Mouse (Mus musculus): ENCODE measurements around the gene Atad1. TPM values are rescaled to one million over a fixed set of nuclear protein-coding genes. Genes with fewer than 3 reads are reported as not detected.
"Not testable (repeated sequence)": the region's sequence is repeated elsewhere in the genome, so short reads cannot be mapped to it uniquely, and the experiment has no call there.

The Atad1 gene
- polyA plus RNA-seq, 1 experiment from 2014 or later: 71.5 TPM

DNA sequence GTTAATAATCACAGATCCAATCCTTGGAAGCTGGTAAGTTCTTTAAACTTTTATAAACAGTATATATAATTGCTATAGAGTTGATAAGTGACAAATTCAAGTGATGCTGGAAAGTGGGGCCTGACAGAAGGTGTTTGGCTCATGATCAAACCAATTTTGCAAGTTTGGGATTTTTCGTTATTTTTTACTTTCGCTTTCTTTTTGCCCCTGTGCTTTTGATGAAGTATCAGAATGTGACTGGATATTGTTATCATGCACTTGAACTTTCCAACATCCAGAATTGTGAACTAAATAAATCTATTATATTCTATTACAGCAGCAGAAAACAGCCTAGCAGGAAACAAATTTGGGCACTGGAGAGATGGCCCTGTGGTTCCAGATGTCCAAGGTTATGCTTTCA lies 58.7 kb downstream of the Atad1 start:
- Histone ChIP-seq H3K36me3 (ENCODE audit: control insufficient read depth, insufficient read depth, low read length) (no peaks in the 10 kb centered on the region), H3K27me3 (ENCODE audit: control insufficient read depth, insufficient read depth, low read length) (no peaks in the 10 kb centered on the region), H3K9ac (ENCODE audit: low read length) (no peak overlapping the region), H3K4me2 (ENCODE audit: low read depth, severe bottlenecking) (no peak overlapping the region), H3K27ac (replicated peaks; ENCODE audit: low read depth, low read length) (no peak overlapping the region), H3K4me1 (ENCODE audit: control insufficient read depth, insufficient read depth, low read length) (no peaks in the 10 kb centered on the region), H3K9me3 (ENCODE audit: control insufficient read depth, low read length) (no peaks in the 10 kb centered on the region), H3K4me3 (ENCODE audit: low read depth, low read length) (no peak overlapping the region)
- no peak for DNase-seq (ENCODE audit: low spot score)
- WGBS: 98% methylated on average over 2 of the region's 2 CpGs
- no peak for ATAC-seq (ENCODE audit: insufficient number of reproducible peaks, low FRiP score, low TSS enrichment, low read depth)

DNA sequence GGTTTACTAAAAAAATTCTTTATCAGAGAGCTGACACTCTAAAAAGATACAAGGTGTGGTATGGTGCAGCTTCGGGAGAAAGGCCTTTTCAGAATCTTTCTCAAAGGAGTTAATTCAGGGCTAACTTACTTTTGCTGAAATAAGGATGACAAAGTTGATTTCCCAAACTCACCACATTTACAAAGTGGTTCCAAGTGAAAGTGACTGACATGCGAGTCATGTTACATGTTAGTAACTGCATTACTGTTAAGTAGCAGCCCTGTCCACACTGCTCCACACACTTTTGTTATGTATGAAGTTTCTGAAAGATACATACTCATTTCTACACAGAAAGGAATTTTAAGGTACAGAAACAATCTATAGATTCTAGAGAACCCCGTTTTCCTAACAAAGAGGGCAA lies 63.8 kb downstream of the Atad1 start:
- no peak for ATAC-seq (ENCODE audit: insufficient number of reproducible peaks, low FRiP score, low TSS enrichment, low read depth)
- no peaks in the 10 kb centered on the region for H3K9me3 ChIP-seq (ENCODE audit: control insufficient read depth, low read length)
- H3K36me3 ChIP-seq (ENCODE audit: control insufficient read depth, insufficient read depth, low read length): peaks cover 5% of the 10 kb centered on the region; the same call in 1 of the 2 replicates
- DNase-seq (ENCODE audit: low spot score): no peak
- no peaks in the 10 kb centered on the region for H3K4me1 ChIP-seq (ENCODE audit: control insufficient read depth, insufficient read depth, low read length)
- H3K4me3 ChIP-seq (ENCODE audit: low read depth, low read length): no peak overlapping the region
- WGBS: 93% methylated on average over 3 of the region's 3 CpGs
- H3K9ac ChIP-seq (ENCODE audit: low read length): no peak overlapping the region
- no peaks in the 10 kb centered on the region for H3K27me3 ChIP-seq (ENCODE audit: control insufficient read depth, insufficient read depth, low read length)
- no peak overlapping the region for H3K27ac ChIP-seq (replicated peaks; ENCODE audit: low read depth, low read length)
- no peak overlapping the region for H3K4me2 ChIP-seq (ENCODE audit: low read depth, severe bottlenecking)

DNA sequence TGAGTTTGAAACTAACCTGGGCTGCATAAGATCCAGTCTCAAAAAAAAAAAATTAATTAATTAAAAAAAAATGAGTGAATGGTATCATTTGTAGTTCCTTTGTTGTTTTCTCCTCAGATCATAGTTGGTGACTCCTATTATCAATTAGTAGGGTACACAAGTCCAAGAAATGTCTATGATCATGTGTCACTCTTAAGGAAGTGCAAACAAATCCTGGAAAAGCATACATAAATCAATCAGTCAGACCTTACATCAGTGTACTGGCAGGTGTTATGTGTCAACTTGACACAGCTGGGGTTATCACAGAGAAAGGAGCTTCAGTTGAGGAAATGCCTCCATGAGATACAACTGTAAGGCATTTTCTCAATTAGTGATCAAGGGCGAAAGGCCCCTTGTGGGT lies 71.8 kb downstream of the Atad1 start:
- H3K9ac ChIP-seq (ENCODE audit: low read length); H3K27ac ChIP-seq (replicated peaks; ENCODE audit: low read depth, low read length); H3K27me3 ChIP-seq (ENCODE audit: control insufficient read depth, insufficient read depth, low read length); H3K4me1 ChIP-seq (ENCODE audit: control insufficient read depth, insufficient read depth, low read length); H3K4me2 ChIP-seq (ENCODE audit: low read depth, severe bottlenecking); H3K4me3 ChIP-seq (ENCODE audit: low read depth, low read length); ATAC-seq (ENCODE audit: insufficient number of reproducible peaks, low FRiP score, low TSS enrichment, low read depth); DNase-seq (ENCODE audit: low spot score); H3K9me3 ChIP-seq (ENCODE audit: control insufficient read depth, low read length); H3K36me3 ChIP-seq (ENCODE audit: control insufficient read depth, insufficient read depth, low read length): not testable (repeated sequence)
- WGBS: 95% methylated on average over 1 of the region's 1 CpGs

DNA sequence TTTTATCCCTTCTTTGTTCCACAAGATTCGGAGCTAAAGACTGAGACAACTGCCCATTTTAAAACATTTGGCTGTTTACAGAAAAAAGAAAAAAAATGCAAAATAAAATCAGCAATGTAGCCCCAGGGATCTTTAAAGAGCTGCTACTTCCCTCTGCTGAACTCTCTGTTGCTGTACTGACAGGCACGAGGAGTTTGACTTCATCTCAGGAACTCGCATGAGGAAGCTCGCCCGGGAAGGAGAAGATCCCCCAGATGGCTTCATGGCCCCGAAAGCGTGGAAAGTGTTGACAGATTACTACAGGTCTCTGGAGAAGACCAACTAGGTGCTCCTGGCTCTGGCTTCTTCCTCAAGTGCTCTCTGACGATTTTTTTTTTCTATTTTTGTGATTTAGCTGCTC lies 74.3 kb downstream of the Atad1 start:
- Histone ChIP-seq H3K27me3 (ENCODE audit: control insufficient read depth, insufficient read depth, low read length) (no peaks in the 10 kb centered on the region), H3K36me3 (ENCODE audit: control insufficient read depth, insufficient read depth, low read length) (no peaks in the 10 kb centered on the region), H3K4me2 (ENCODE audit: low read depth, severe bottlenecking) (no peak overlapping the region), H3K27ac (replicated peaks; ENCODE audit: low read depth, low read length) (no peak overlapping the region), H3K9me3 (ENCODE audit: control insufficient read depth, low read length) (no peaks in the 10 kb centered on the region), H3K4me3 (ENCODE audit: low read depth, low read length) (no peak overlapping the region), H3K4me1 (ENCODE audit: control insufficient read depth, insufficient read depth, low read length) (no peaks in the 10 kb centered on the region), H3K9ac (ENCODE audit: low read length) (no peak overlapping the region)
- ATAC-seq (ENCODE audit: insufficient number of reproducible peaks, low FRiP score, low TSS enrichment, low read depth) (no peak), DNase-seq (ENCODE audit: low spot score) (no peak)
- WGBS: 88% methylated on average over 8 of the region's 8 CpGs

DNA sequence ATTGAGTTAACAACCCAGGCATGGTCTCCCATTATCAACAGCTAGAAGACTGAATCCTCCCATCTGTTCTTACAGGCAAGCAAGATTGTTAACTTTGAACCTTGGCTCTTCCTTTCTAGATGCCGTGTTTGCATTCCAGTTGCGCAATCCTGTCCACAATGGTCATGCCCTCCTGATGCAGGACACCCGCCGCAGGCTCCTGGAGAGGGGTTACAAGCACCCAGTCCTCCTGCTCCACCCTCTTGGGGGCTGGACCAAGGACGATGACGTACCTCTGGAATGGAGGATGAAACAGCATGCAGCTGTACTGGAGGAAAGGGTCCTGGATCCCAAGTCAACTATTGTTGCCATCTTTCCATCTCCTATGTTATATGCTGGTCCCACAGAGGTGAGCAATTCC lies 76.7 kb downstream of the Atad1 start:
- ATAC-seq (ENCODE audit: insufficient number of reproducible peaks, low FRiP score, low TSS enrichment, low read depth) (no peak), DNase-seq (ENCODE audit: low spot score) (no peak)
- no peaks in the 10 kb centered on the region for H3K36me3 ChIP-seq (ENCODE audit: control insufficient read depth, insufficient read depth, low read length)
- no peaks in the 10 kb centered on the region for H3K9me3 ChIP-seq (ENCODE audit: control insufficient read depth, low read length)
- no peak overlapping the region for H3K9ac ChIP-seq (ENCODE audit: low read length)
- 95% methylated on average over 6 of the region's 6 CpGs for WGBS
- H3K4me3 ChIP-seq (ENCODE audit: low read depth, low read length): no peak overlapping the region
- H3K4me2 ChIP-seq (ENCODE audit: low read depth, severe bottlenecking): no peak overlapping the region
- H3K4me1 ChIP-seq (ENCODE audit: control insufficient read depth, insufficient read depth, low read length): no peaks in the 10 kb centered on the region
- H3K27ac ChIP-seq (replicated peaks; ENCODE audit: low read depth, low read length): no peak overlapping the region
- no peaks in the 10 kb centered on the region for H3K27me3 ChIP-seq (ENCODE audit: control insufficient read depth, insufficient read depth, low read length)

DNA sequence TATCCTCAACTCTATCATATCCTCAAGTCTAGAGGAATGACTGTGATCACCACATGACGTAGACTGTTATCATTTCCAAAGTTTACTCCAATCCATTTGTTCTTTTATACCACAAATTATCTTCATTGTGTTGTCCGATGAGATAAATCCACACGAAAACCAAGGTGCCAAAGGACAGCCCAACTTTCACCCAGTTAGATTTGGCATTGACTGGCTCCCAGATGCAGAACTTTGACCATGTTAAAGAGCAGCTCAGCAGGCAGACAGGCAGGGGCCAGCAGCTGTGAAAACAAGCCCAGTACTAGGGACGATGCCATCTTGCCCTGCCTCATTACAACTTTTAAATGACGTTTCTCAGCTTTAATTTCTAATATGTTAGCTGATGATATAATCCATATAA lies 80.2 kb downstream of the Atad1 start:
- WGBS: 74% methylated on average over 5 of the region's 5 CpGs
- no peaks in the 10 kb centered on the region for H3K36me3 ChIP-seq (ENCODE audit: control insufficient read depth, insufficient read depth, low read length)
- no peak overlapping the region for H3K27ac ChIP-seq (replicated peaks; ENCODE audit: low read depth, low read length)
- ATAC-seq (ENCODE audit: insufficient number of reproducible peaks, low FRiP score, low TSS enrichment, low read depth): no peak
- no peak for DNase-seq (ENCODE audit: low spot score)
- no peak overlapping the region for H3K4me2 ChIP-seq (ENCODE audit: low read depth, severe bottlenecking)
- H3K4me1 ChIP-seq (ENCODE audit: control insufficient read depth, insufficient read depth, low read length): no peaks in the 10 kb centered on the region
- H3K9me3 ChIP-seq (ENCODE audit: control insufficient read depth, low read length): no peaks in the 10 kb centered on the region
- H3K4me3 ChIP-seq (ENCODE audit: low read depth, low read length): no peak overlapping the region
- H3K27me3 ChIP-seq (ENCODE audit: control insufficient read depth, insufficient read depth, low read length): no peaks in the 10 kb centered on the region
- H3K9ac ChIP-seq (ENCODE audit: low read length): no peak overlapping the region

DNA sequence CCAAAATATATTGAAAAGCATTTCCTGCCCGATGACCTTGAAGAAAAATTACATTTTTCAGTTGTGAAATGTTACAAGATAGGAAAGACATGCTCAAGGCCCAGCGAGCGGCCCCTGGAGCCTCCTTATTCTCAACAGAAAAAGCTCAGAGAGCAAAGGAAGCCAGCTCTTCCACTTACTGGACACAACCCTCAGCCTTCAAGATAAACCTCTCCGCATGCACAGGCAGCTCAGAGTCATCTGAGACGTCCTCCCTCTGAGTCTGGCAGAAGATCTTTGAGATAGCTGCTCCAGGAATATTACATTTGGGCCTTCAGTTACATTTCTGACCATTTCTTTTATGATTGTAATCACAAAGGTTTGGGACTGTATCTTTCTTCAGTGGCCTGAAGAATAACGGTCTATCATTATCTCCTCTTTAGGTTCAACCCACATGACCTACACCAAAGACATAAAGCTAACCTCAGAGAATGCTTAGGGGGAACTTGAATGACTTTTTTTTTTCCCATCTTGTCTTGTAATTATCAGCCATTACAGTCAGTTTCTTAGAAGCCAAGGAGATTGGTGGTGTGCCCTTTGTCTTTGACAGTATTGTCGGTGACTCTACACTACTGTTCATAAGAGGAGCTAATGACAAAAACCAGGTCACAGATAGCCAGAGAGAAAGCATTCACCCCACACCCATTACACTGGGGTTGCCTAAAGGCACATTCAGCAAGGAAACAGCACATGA lies 85.8 kb downstream of the Atad1 start:
- Histone ChIP-seq H3K27me3 (ENCODE audit: control insufficient read depth, insufficient read depth, low read length) (no peaks in the 10 kb centered on the region), H3K9me3 (ENCODE audit: control insufficient read depth, low read length) (no peaks in the 10 kb centered on the region), H3K27ac (replicated peaks; ENCODE audit: low read depth, low read length) (no peak overlapping the region), H3K36me3 (ENCODE audit: control insufficient read depth, insufficient read depth, low read length) (no peaks in the 10 kb centered on the region), H3K4me3 (ENCODE audit: low read depth, low read length) (no peak overlapping the region), H3K4me2 (ENCODE audit: low read depth, severe bottlenecking) (no peak overlapping the region), H3K4me1 (ENCODE audit: control insufficient read depth, insufficient read depth, low read length) (no peaks in the 10 kb centered on the region), H3K9ac (ENCODE audit: low read length) (no peak overlapping the region)
- ATAC-seq (ENCODE audit: insufficient number of reproducible peaks, low FRiP score, low TSS enrichment, low read depth) (no peak), DNase-seq (ENCODE audit: low spot score) (no peak)
- WGBS: 88% methylated on average over 7 of the region's 7 CpGs

DNA sequence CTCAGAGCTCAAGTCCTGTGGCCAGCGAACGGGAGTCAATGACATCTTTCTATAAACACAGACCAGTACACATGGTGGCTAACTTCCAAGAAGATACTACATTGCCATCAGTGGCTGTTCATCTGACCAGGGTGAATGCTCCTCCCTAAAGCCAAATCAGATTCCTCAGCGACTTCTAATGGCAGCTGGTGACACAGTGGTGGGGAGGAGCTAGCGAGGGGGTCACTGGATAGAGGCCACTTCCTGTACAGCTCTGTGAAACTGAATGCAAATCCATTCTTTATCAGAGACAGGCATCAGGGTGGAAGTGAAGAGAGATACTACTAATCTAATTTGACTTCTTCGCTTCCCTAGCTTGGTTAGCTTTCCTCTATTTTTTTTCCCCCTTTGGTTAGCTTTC lies 86.5 kb downstream of the Atad1 start:
- no peaks in the 10 kb centered on the region for H3K9me3 ChIP-seq (ENCODE audit: control insufficient read depth, low read length)
- ATAC-seq (ENCODE audit: insufficient number of reproducible peaks, low FRiP score, low TSS enrichment, low read depth) (no peak), DNase-seq (ENCODE audit: low spot score) (no peak)
- H3K27ac ChIP-seq (replicated peaks; ENCODE audit: low read depth, low read length): no peak overlapping the region
- no peaks in the 10 kb centered on the region for H3K36me3 ChIP-seq (ENCODE audit: control insufficient read depth, insufficient read depth, low read length)
- WGBS: 91% methylated on average over 5 of the region's 5 CpGs
- H3K4me2 ChIP-seq (ENCODE audit: low read depth, severe bottlenecking): no peak overlapping the region
- no peaks in the 10 kb centered on the region for H3K27me3 ChIP-seq (ENCODE audit: control insufficient read depth, insufficient read depth, low read length)
- H3K9ac ChIP-seq (ENCODE audit: low read length): no peak overlapping the region
- H3K4me3 ChIP-seq (ENCODE audit: low read depth, low read length): no peak overlapping the region
- no peaks in the 10 kb centered on the region for H3K4me1 ChIP-seq (ENCODE audit: control insufficient read depth, insufficient read depth, low read length)

DNA sequence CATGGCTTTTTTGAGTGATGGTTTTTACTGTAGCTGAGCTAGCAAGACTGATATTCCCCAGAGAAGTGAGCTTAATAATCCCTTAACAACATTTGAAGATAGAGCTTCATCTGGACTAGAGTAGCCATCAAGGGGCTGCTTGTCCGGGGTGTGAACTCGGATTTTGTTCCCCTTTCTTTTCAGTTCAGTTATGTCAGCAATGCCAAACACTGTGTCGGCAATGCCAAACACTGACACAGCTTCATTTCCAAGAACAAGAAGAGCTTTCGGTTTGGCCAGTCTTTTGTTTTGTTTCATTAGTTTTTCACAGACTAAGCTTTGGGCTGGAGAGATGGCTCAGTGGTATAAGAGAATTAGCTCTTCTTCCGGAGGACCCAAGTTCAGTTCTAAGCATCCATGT lies 88.5 kb downstream of the Atad1 start:
- H3K27me3 ChIP-seq (ENCODE audit: control insufficient read depth, insufficient read depth, low read length): no peaks in the 10 kb centered on the region
- H3K4me3 ChIP-seq (ENCODE audit: low read depth, low read length): no peak overlapping the region
- no peak overlapping the region for H3K27ac ChIP-seq (replicated peaks; ENCODE audit: low read depth, low read length)
- H3K4me2 ChIP-seq (ENCODE audit: low read depth, severe bottlenecking): no peak overlapping the region
- DNase-seq (ENCODE audit: low spot score): no peak
- H3K9ac ChIP-seq (ENCODE audit: low read length): no peak overlapping the region
- no peak for ATAC-seq (ENCODE audit: insufficient number of reproducible peaks, low FRiP score, low TSS enrichment, low read depth)
- no peaks in the 10 kb centered on the region for H3K9me3 ChIP-seq (ENCODE audit: control insufficient read depth, low read length)
- 90% methylated on average over 5 of the region's 5 CpGs for WGBS
- H3K4me1 ChIP-seq (ENCODE audit: control insufficient read depth, insufficient read depth, low read length): no peaks in the 10 kb centered on the region
- H3K36me3 ChIP-seq (ENCODE audit: control insufficient read depth, insufficient read depth, low read length): no peaks in the 10 kb centered on the region

Data from limb, embryonic 11.5 days (tissue).